Mouse (Mus musculus) lung, adult 2 months (tissue): ENCODE measurements around the gene Mbnl2.

Experiments used
- CTCF ChIP-seq: fragments of 200-500 bp; IDR thresholded peaks from 2 replicates; pipeline ENCODE4 v1.5.1; 2011; ENCODE audit warnings: mild to moderate bottlenecking, low read length, control low read depth; ENCODE audit not compliant: insufficient read depth
- POLR2A ChIP-seq: fragments of 200-500 bp; IDR thresholded peaks from 2 replicates; pipeline ENCODE4 v1.6.1; 2011; ENCODE audit warnings: low read depth, mild to moderate bottlenecking, control low read depth, low read length, borderline replicate concordance; ENCODE audit errors: extremely low read depth

DNA sequence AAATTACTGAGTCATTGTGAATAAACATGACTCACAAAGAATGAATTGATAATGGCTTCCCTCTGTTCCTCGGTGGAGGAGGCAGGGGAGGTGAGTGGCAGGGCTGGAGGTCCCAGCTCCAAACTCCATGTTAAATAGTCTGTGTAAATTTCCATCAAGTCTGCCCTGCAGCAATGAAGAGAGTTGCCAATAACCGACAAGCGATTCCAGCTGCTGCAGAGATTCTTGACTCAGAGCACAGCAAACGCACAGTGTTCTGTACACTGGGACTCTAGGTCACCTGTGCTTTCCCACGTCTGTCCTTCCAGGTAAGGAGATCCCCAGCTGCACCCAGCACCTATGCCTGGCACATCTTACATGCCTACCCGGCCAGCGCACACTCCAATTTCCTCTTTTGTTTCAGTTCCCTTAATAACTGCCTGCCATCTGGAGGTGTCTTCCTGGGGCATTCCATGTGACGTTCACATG is 158.5 kb downstream of the Mbnl2 start:
- TF ChIP-seq CTCF (no peak), POLR2A (no peak)
